Mouse (Mus musculus) urinary bladder, postnatal 25 days (tissue): ENCODE measurements around the gene Rbm33.

Experiments
- DNase-seq: peaks from one replicate; pipeline ENCODE4 v3.0.0; 2022; ENCODE audit warnings: low spot score

Gene Rbm33

GRCm38 (mm10) chr5:28324457-28324856 is 7.5 kb downstream of the Rbm33 start:
- no peak for DNase-seq

GRCm38 (mm10) chr5:28329024-28329806 is 12.3 kb downstream of the Rbm33 start:
- no peak for DNase-seq

GRCm38 (mm10) chr5:28333731-28334130 is 16.8 kb downstream of the Rbm33 start:
- DNase-seq, result no peak

GRCm38 (mm10) chr5:28351857-28352513 is 35.1 kb downstream of the Rbm33 start:
- DNase-seq, result no peak

GRCm38 (mm10) chr5:28355614-28356013 is 38.7 kb downstream of the Rbm33 start:
- DNase-seq, result no peak

GRCm38 (mm10) chr5:28360745-28361144 is 43.8 kb downstream of the Rbm33 start:
- no peak for DNase-seq

- DNase-seq, result no peak
These were observed 51.1 kb downstream of the Rbm33 start for GRCm38 (mm10) chr5:28368056-28368455.

GRCm38 (mm10) chr5:28370836-28371235 is 53.9 kb downstream of the Rbm33 start:
- no peak for DNase-seq

GRCm38 (mm10) chr5:28372172-28372664 is 55.3 kb downstream of the Rbm33 start:
- DNase-seq, result no peak

- no peak for DNase-seq
These were observed 56.8 kb downstream of the Rbm33 start for GRCm38 (mm10) chr5:28373498-28374427.

- no peak for DNase-seq
These were observed 60.4 kb downstream of the Rbm33 start for GRCm38 (mm10) chr5:28377299-28377698.

- DNase-seq, result no peak
These were observed 65.4 kb downstream of the Rbm33 start for GRCm38 (mm10) chr5:28382289-28382688.

- DNase-seq, result no peak
These were observed 69.9 kb downstream of the Rbm33 start for GRCm38 (mm10) chr5:28386783-28387182.

- no peak for DNase-seq
These were observed 70.7 kb downstream of the Rbm33 start for GRCm38 (mm10) chr5:28387531-28388179.

- peak; percentile 64 for DNase-seq
These were observed 71.3 kb downstream of the Rbm33 start for GRCm38 (mm10) chr5:28388184-28388583.

GRCm38 (mm10) chr5:28390189-28390588 is 73.3 kb downstream of the Rbm33 start:
- DNase-seq, result no peak

- no peak for DNase-seq
These were observed 80.4 kb downstream of the Rbm33 start for GRCm38 (mm10) chr5:28397344-28397743.

- no peak for DNase-seq
These were observed 81.8 kb downstream of the Rbm33 start for GRCm38 (mm10) chr5:28398736-28399135.

- no peak for DNase-seq
These were observed 82.7 kb downstream of the Rbm33 start for GRCm38 (mm10) chr5:28399451-28400115.

- DNase-seq, result no peak
These were observed 85.8 kb downstream of the Rbm33 start for GRCm38 (mm10) chr5:28402756-28403155.

GRCm38 (mm10) chr5:28406662-28407061 is 89.7 kb downstream of the Rbm33 start:
- no peak for DNase-seq
